Mouse (Mus musculus) stomach, postnatal 0 days (tissue): Measurements from ENCODE around the gene Gm49027.

Source experiments
- CTCF ChIP-seq: IDR thresholded peaks from 2 replicates; pipeline ENCODE4 v1.5.1; 2016; ENCODE audit warnings: antibody characterized with exemption, low read depth, mild to moderate bottlenecking, moderate library complexity
- EP300 ChIP-seq: optimal IDR thresholded peaks from 2 replicates; pipeline ENCODE3; 2016; ENCODE audit warnings: antibody characterized with exemption

DNA sequence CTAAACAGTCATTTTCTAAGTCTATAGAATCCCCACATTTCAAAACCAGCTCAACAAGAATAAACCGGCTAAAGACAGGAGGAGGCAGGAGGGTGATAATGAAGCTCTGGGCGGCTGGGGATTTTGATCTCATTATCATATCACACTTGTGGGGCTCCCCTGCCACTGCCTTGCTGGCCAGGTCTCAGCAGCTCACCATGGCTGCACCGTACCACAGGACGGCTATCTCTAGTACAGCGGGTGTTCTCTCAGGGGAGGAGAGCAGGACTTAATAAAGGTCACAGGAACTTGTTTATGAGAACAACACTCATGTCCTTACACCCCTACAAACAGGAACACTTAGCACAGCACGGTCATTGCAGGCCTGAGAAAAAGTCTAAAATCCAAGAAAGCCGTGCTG lies 30.4 kb upstream of the Gm49027 start:
- TF ChIP-seq CTCF: no peak
- TF ChIP-seq EP300: no peak
